Mouse (Mus musculus) layer of hippocampus, adult 2 months (tissue): Measurements from ENCODE around the gene Cisd1. TPM values are rescaled to one million over a fixed set of nuclear protein-coding genes. Genes with fewer than 3 reads are reported as not detected.

Experiments
- DNase-seq, 2 experiments: peaks; one replicate each; pipeline ENCODE4 v3.0.0; 2022; ENCODE audit warnings: low spot score in 2 of 2
- H3K27ac ChIP-seq: fragments of 200-600 bp; 2 replicates; pipeline ENCODE4 v1.8.1; 2022
- H3K4me3 ChIP-seq: fragments of 200-600 bp; 2 replicates; pipeline ENCODE4 v1.8.1; 2022; ENCODE audit warnings: mild to moderate bottlenecking
- CTCF ChIP-seq: fragments of 200-600 bp; conservative IDR thresholded peaks from 2 replicates; pipeline ENCODE4 v1.8.1; 2022; ENCODE audit warnings: antibody characterized with exemption, mild to moderate bottlenecking, moderate library complexity
- total RNA-seq, 2 experiments: library from RNA; stranded (reverse); gene quantifications; 2 replicates each; pipeline ENCODE4 v1.2.3; 2021

Gene Cisd1
- total RNA-seq, 2 experiments from 2014 or later = 121 to 136 TPM

DNA sequence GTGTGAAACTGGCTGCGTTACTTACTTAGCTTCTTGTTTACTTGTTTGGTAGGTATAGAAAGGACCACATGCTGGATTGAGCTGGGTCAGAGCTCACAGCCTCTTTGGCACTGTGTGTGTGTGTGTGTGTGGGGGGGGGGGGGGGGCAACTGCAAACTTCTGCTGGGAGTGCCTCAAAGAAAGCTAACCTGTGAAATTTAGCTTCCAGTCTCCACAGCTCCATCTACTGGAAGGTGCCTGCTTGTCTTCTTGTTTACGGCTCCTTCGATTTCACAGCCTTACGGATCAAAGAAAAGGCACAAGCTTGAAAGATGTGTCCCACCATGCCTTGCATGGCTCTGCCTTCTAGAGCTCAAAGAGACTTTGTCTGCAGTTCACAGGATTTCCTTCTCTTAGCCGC lies 42.3 kb downstream of the Cisd1 start:
- TF ChIP-seq CTCF = peak; percentile 69
- H3K27ac ChIP-seq = no peak overlapping the region
- no peak for DNase-seq
- no peak overlapping the region for H3K4me3 ChIP-seq

DNA sequence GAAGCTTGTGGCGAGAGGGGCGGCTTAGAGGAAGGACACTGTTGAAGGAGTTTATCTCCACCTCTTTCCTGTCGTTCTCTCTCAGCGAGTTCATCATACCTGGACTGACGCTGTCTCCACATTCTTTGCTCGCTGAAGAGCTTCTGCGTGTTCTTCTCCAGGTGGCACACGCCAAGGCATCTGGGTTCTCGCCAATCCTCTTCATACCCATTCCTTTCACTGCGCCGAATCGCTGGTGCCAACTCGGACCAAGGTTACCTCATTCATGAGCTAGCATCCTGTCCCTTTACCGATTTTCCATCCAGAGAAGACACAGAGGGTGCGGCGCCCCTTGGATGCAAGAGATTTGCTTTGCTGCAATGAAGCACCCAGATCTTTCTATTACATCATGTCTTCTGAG lies 44.6 kb downstream of the Cisd1 start:
- no peak overlapping the region for H3K4me3 ChIP-seq
- no peak overlapping the region for H3K27ac ChIP-seq
- no peak for DNase-seq
- no peak for TF ChIP-seq CTCF

DNA sequence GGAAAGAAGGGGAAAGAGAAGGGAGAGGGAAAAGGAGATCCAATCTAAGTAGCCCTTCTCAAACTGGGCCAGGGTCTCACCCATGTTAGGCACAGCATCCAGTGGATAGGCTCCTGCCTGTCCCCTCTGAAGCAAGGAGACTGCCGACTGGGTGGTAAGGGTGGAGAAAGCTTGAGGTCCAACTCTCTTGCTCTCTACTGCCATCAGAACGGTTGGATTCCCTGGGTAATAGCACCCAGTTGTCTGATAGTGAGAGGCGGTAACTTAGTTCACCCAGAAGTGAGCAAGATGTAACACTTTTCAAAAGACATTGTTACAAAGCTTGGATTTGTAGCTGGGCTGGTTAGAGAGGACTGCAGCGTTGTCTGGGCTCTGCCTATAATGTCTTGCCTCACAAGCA lies 51.5 kb downstream of the Cisd1 start:
- TF ChIP-seq CTCF = peak; percentile 50
- H3K27ac ChIP-seq = no peak overlapping the region
- DNase-seq = no peak
- H3K4me3 ChIP-seq = no peak overlapping the region

DNA sequence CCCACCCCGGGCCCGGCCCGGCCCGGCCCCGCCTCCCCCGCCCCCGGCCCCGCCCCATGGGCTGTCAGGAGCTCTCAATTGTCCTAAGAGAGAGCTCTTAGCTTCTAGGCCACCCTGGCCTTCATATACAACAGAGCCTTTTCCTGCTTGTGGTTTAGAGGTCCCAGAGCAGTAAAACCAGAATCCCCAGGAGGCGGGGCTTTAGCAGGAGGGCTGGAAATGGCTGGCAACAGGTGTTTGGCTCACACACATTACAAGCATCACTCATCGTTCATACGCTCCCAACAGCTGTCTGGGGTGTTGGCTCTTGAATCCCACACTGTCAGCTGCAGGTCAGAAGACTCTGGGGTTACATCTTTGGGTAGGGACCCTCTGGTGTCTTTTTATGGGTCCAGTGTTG lies 52.5 kb downstream of the Cisd1 start:
- DNase-seq = no peak
- no peak for TF ChIP-seq CTCF
- no peak overlapping the region for H3K4me3 ChIP-seq
- no peak overlapping the region for H3K27ac ChIP-seq

DNA sequence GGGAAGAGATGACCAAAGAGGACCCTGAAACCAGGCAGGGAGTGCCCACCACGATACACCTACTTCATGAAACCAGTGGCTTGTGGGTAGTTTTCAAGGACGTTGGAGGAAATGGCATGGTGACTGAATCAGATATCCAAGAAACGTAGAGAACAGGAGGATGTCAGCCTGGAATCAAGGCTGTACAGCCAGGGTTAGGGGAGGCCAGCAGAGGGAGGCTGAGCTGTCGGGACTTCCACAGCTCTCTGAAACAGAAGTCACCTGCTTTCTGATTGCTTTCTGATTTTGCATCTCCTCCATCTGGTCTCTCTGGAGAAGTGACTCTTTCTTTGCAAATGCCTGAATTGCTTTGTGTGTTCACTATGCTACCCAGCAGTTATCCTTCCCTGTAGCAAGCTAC lies 53.0 kb downstream of the Cisd1 start:
- no peak; the same call in 1 of the 2 replicates for TF ChIP-seq CTCF
- Histone ChIP-seq H3K27ac (no peak overlapping the region), H3K4me3 (no peak overlapping the region)
- DNase-seq = no peak

DNA sequence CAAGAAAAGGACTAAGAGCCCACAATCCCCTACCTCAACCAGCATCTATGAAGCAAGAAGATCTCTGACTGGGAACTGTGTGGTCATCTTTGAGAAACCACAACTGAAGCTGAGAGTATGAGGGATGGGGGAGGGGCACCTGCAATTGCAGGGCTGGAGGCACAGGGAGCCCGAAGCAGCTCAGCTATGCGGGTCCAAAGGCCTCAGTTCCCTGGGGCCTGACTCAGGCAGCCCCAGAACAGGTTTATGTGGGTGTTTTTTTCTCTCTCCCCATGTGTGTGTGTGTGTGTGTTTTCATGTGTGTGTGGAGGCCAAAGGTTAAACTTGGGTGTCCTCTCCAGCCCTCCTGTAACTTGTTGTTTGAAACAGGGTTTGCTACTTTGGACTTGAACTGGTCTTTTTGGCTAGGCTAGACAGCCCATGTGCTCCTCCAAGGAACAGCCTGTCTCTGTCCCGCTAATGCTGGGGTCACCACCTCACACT lies 53.5 kb downstream of the Cisd1 start:
- DNase-seq = no peak
- TF ChIP-seq CTCF = no peak
- no peak overlapping the region for H3K27ac ChIP-seq
- H3K4me3 ChIP-seq = no peak overlapping the region

DNA sequence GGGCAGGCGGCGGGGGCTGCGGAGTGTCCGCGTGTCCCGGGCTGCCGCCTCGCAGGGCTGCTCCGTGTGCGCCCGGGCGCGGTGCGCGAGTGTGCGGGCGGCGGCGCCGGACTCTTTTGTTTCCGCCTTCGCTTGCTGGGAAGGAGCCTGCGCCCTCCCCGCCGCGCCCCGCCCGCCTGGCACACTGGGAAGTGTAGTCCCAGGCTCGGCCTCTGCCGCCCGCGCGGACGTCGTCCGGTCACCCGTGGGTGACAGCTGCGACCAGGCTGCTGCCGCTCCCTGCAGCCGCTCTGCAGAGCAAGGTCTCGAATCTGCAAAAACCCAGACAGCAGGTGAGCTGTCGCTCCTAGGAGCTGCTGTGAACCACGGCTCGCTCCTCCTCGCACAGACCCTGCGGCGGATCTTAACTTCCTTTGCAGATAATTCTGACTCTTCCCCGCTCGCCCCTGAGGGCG lies 59.6 kb downstream of the Cisd1 start, which contains the start of gene Ube2d1:
Gene Ube2d1 (minus strand): TSS at position 137 of the 455 bp plus-strand sequence.
- peak; percentile 91 to 92 for DNase-seq
- Histone ChIP-seq H3K4me3 (peak within 1 kb of the TSS; percentile 91), H3K27ac (peak within 1 kb of the TSS; percentile 97)
- peak; percentile 71 for TF ChIP-seq CTCF

DNA sequence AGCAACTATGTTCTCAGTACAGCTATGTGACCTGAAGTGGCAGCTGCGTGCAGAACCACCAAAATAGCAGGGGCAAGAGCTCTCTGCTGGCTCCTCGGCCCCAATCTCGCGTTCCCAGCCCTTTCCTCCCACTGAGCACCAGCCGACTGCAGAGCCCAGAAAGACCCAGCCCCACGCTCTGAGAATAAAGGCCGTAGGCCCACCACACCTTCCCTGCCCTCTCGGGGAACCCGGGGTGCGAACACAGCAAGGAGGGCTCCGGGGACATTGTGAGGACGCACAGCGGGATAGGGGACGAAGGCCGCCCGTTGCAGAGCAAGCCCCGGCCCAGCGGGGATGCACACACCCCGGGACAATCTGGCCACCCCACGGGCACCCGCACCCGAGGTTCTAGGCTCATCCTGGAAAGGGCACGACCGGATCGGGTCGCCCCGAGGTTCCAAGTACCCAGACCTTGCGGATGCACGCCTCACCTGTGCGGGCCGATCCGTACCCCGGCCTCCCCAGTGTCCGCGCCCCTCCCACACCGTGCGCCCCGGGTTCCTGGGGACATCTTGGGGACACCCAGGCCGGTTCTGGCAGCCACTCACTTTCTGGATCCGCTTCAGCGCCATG lies 60.1 kb downstream of the Cisd1 start:
- peak in 1 of 2 experiments; percentile 27 for DNase-seq
- peak overlapping the region; percentile 97 for H3K27ac ChIP-seq
- no peak for TF ChIP-seq CTCF
- H3K4me3 ChIP-seq = peak overlapping the region; percentile 91

DNA sequence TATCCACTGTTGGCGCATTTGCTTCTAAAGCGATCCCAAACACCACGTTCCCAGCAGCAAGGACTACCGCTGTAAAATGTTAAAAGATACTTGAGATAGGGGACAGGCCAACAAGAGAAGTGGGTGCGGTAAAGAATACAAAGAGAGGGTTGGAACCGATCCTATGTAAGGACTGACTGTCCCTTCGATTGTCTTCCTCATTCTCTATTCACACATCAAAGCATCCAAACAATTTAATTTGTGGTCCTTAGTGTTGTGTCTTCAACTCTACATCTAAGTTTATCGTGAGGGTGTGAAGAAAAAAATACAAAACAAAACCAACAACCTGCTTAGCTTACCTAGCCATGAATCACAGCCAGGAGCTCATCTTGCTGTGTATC lies 60.6 kb downstream of the Cisd1 start:
- peak overlapping the region; percentile 97 for H3K27ac ChIP-seq
- DNase-seq = no peak
- no peak for TF ChIP-seq CTCF
- peak overlapping the region; percentile 91 for H3K4me3 ChIP-seq

Other genes with a start within 250 kb of the Cisd1 start
- gene Bicc1, start 185.3 kb downstream of the Cisd1 start, total RNA-seq = 1 to 10 TPM; 4.4 to 5.2 TPM
- 10 to 100 TPM; 44.9 to 47.2 TPM for gene Tfam, start 106.7 kb downstream of the Cisd1 start, total RNA-seq
- 10 to 100 TPM; 52.8 to 54.0 TPM for gene Ube2d1, start 59.7 kb downstream of the Cisd1 start, total RNA-seq
- 10 to 100 TPM; 39.0 to 40.5 TPM for gene Ipmk, start 2.8 kb upstream of the Cisd1 start, total RNA-seq